Mouse (Mus musculus): ENCODE measurements around the gene Nipbl. TPM values are rescaled to one million over a fixed set of nuclear protein-coding genes. Genes with fewer than 3 reads are reported as not detected.

The Nipbl gene
- polyA plus RNA-seq, 1 experiment from 2014 or later = 16.2 TPM

GRCm38 (mm10) chr15:8325629-8326028 is 118.6 kb downstream of the Nipbl start:
- H3K36me3 ChIP-seq (ENCODE audit: control insufficient read depth, insufficient read depth, low read length) = peaks cover 31% of the 10 kb centered on the region
- H3K4me3 ChIP-seq (ENCODE audit: low read length) = no peak overlapping the region
- WGBS = 92% methylated on average over 2 of the region's 2 CpGs
- no peak overlapping the region for H3K4me2 ChIP-seq (ENCODE audit: low read depth, low read length)
- H3K4me1 ChIP-seq (replicated peaks; ENCODE audit: control insufficient read depth, insufficient read depth, low read length) = no peaks in the 10 kb centered on the region
- no peak for ATAC-seq (ENCODE audit: low read depth)
- H3K27ac ChIP-seq (ENCODE audit: low read length) = no peak overlapping the region
- no peak overlapping the region for H3K9ac ChIP-seq (ENCODE audit: low read length)
- H3K27me3 ChIP-seq (ENCODE audit: control insufficient read depth, insufficient read depth, low read depth, low read length) = no peaks in the 10 kb centered on the region
- H3K9me3 ChIP-seq (ENCODE audit: control insufficient read depth, low read length) = no peaks in the 10 kb centered on the region

- Histone ChIP-seq H3K4me2 (ENCODE audit: low read depth, low read length) (no peak overlapping the region), H3K9ac (ENCODE audit: low read length) (no peak overlapping the region), H3K4me1 (replicated peaks; ENCODE audit: control insufficient read depth, insufficient read depth, low read length) (no peaks in the 10 kb centered on the region), H3K4me3 (ENCODE audit: low read length) (no peak overlapping the region), H3K27ac (ENCODE audit: low read length) (no peak overlapping the region), H3K27me3 (ENCODE audit: control insufficient read depth, insufficient read depth, low read depth, low read length) (no peaks in the 10 kb centered on the region), H3K9me3 (ENCODE audit: control insufficient read depth, low read length) (no peaks in the 10 kb centered on the region), H3K36me3 (ENCODE audit: control insufficient read depth, insufficient read depth, low read length) (peaks cover 31% of the 10 kb centered on the region)
- ATAC-seq (ENCODE audit: low read depth) = no peak
- 93% methylated on average over 2 of the region's 2 CpGs for WGBS
Measured at GRCm38 (mm10) chr15:8324833-8325232, 119.4 kb downstream of the Nipbl start.

GRCm38 (mm10) chr15:8324061-8324460 is 120.2 kb downstream of the Nipbl start:
- Histone ChIP-seq H3K9ac (ENCODE audit: low read length) (no peak overlapping the region), H3K4me3 (ENCODE audit: low read length) (no peak overlapping the region), H3K9me3 (ENCODE audit: control insufficient read depth, low read length) (no peaks in the 10 kb centered on the region), H3K27ac (ENCODE audit: low read length) (no peak overlapping the region), H3K27me3 (ENCODE audit: control insufficient read depth, insufficient read depth, low read depth, low read length) (no peaks in the 10 kb centered on the region), H3K4me2 (ENCODE audit: low read depth, low read length) (no peak overlapping the region), H3K36me3 (ENCODE audit: control insufficient read depth, insufficient read depth, low read length) (peaks cover 31% of the 10 kb centered on the region), H3K4me1 (replicated peaks; ENCODE audit: control insufficient read depth, insufficient read depth, low read length) (no peaks in the 10 kb centered on the region)
- ATAC-seq (ENCODE audit: low read depth) = no peak
- WGBS = 83% methylated on average over 4 of the region's 4 CpGs

GRCm38 (mm10) chr15:8321491-8321890 is 122.8 kb downstream of the Nipbl start:
- Histone ChIP-seq H3K9me3 (ENCODE audit: control insufficient read depth, low read length) (no peaks in the 10 kb centered on the region), H3K27me3 (ENCODE audit: control insufficient read depth, insufficient read depth, low read depth, low read length) (no peaks in the 10 kb centered on the region), H3K9ac (ENCODE audit: low read length) (no peak overlapping the region), H3K27ac (ENCODE audit: low read length) (no peak overlapping the region), H3K4me3 (ENCODE audit: low read length) (no peak overlapping the region), H3K4me2 (ENCODE audit: low read depth, low read length) (no peak overlapping the region), H3K4me1 (replicated peaks; ENCODE audit: control insufficient read depth, insufficient read depth, low read length) (no peaks in the 10 kb centered on the region), H3K36me3 (ENCODE audit: control insufficient read depth, insufficient read depth, low read length) (peaks cover 33% of the 10 kb centered on the region)
- WGBS = 87% methylated on average over 5 of the region's 5 CpGs
- ATAC-seq (ENCODE audit: low read depth) = no peak

- peaks cover 28% of the 10 kb centered on the region for H3K36me3 ChIP-seq (ENCODE audit: control insufficient read depth, insufficient read depth, low read length)
- H3K27ac ChIP-seq (ENCODE audit: low read length) = no peak overlapping the region
- WGBS = 95% methylated on average over 5 of the region's 5 CpGs
- no peaks in the 10 kb centered on the region for H3K9me3 ChIP-seq (ENCODE audit: control insufficient read depth, low read length)
- H3K4me2 ChIP-seq (ENCODE audit: low read depth, low read length) = no peak overlapping the region
- H3K9ac ChIP-seq (ENCODE audit: low read length) = no peak overlapping the region
- no peak for ATAC-seq (ENCODE audit: low read depth)
- no peaks in the 10 kb centered on the region for H3K4me1 ChIP-seq (replicated peaks; ENCODE audit: control insufficient read depth, insufficient read depth, low read length)
- no peak overlapping the region for H3K4me3 ChIP-seq (ENCODE audit: low read length)
- H3K27me3 ChIP-seq (ENCODE audit: control insufficient read depth, insufficient read depth, low read depth, low read length) = no peaks in the 10 kb centered on the region
Measured at GRCm38 (mm10) chr15:8319191-8319590, 125.1 kb downstream of the Nipbl start.

- 82% methylated on average over 4 of the region's 4 CpGs for WGBS
- Histone ChIP-seq H3K27me3 (ENCODE audit: control insufficient read depth, insufficient read depth, low read depth, low read length) (no peaks in the 10 kb centered on the region), H3K4me2 (ENCODE audit: low read depth, low read length) (no peak overlapping the region), H3K27ac (ENCODE audit: low read length) (no peak overlapping the region), H3K9me3 (ENCODE audit: control insufficient read depth, low read length) (no peaks in the 10 kb centered on the region), H3K4me3 (ENCODE audit: low read length) (no peak overlapping the region), H3K9ac (ENCODE audit: low read length) (no peak overlapping the region), H3K36me3 (ENCODE audit: control insufficient read depth, insufficient read depth, low read length) (peaks cover 29% of the 10 kb centered on the region), H3K4me1 (replicated peaks; ENCODE audit: control insufficient read depth, insufficient read depth, low read length) (no peaks in the 10 kb centered on the region)
- no peak for ATAC-seq (ENCODE audit: low read depth)
Measured at GRCm38 (mm10) chr15:8317381-8317780, 126.9 kb downstream of the Nipbl start.

- no peaks in the 10 kb centered on the region for H3K9me3 ChIP-seq (ENCODE audit: control insufficient read depth, low read length)
- 67% methylated on average over 1 of the region's 1 CpGs for WGBS
- peaks cover 36% of the 10 kb centered on the region for H3K36me3 ChIP-seq (ENCODE audit: control insufficient read depth, insufficient read depth, low read length)
- ATAC-seq (ENCODE audit: low read depth) = no peak
- H3K9ac ChIP-seq (ENCODE audit: low read length) = no peak overlapping the region
- H3K4me1 ChIP-seq (replicated peaks; ENCODE audit: control insufficient read depth, insufficient read depth, low read length) = no peaks in the 10 kb centered on the region
- no peak overlapping the region for H3K27ac ChIP-seq (ENCODE audit: low read length)
- no peak overlapping the region for H3K4me2 ChIP-seq (ENCODE audit: low read depth, low read length)
- H3K4me3 ChIP-seq (ENCODE audit: low read length) = no peak overlapping the region
- no peaks in the 10 kb centered on the region for H3K27me3 ChIP-seq (ENCODE audit: control insufficient read depth, insufficient read depth, low read depth, low read length)
Measured at GRCm38 (mm10) chr15:8305474-8305873, 138.8 kb downstream of the Nipbl start.

- no peak overlapping the region for H3K9ac ChIP-seq (ENCODE audit: low read length)
- 87% methylated on average over 10 of the region's 10 CpGs for WGBS
- H3K4me3 ChIP-seq (ENCODE audit: low read length) = no peak overlapping the region
- H3K9me3 ChIP-seq (ENCODE audit: control insufficient read depth, low read length) = no peaks in the 10 kb centered on the region
- no peak overlapping the region for H3K27ac ChIP-seq (ENCODE audit: low read length)
- ATAC-seq (ENCODE audit: low read depth) = no peak
- H3K4me2 ChIP-seq (ENCODE audit: low read depth, low read length) = no peak overlapping the region
- H3K36me3 ChIP-seq (ENCODE audit: control insufficient read depth, insufficient read depth, low read length) = peaks cover 50% of the 10 kb centered on the region
- H3K27me3 ChIP-seq (ENCODE audit: control insufficient read depth, insufficient read depth, low read depth, low read length) = no peaks in the 10 kb centered on the region
- H3K4me1 ChIP-seq (replicated peaks; ENCODE audit: control insufficient read depth, insufficient read depth, low read length) = no peaks in the 10 kb centered on the region
Measured at GRCm38 (mm10) chr15:8302944-8303343, 141.3 kb downstream of the Nipbl start.

- ATAC-seq (ENCODE audit: low read depth) = no peak
- Histone ChIP-seq H3K27ac (ENCODE audit: low read length) (no peak overlapping the region), H3K4me1 (replicated peaks; ENCODE audit: control insufficient read depth, insufficient read depth, low read length) (no peaks in the 10 kb centered on the region), H3K9me3 (ENCODE audit: control insufficient read depth, low read length) (no peaks in the 10 kb centered on the region), H3K9ac (ENCODE audit: low read length) (no peak overlapping the region), H3K4me2 (ENCODE audit: low read depth, low read length) (no peak overlapping the region), H3K27me3 (ENCODE audit: control insufficient read depth, insufficient read depth, low read depth, low read length) (no peaks in the 10 kb centered on the region), H3K36me3 (ENCODE audit: control insufficient read depth, insufficient read depth, low read length) (peaks cover 46% of the 10 kb centered on the region), H3K4me3 (ENCODE audit: low read length) (no peak overlapping the region)
- WGBS = 89% methylated on average over 6 of the region's 6 CpGs
Measured at GRCm38 (mm10) chr15:8294150-8294549, 150.1 kb downstream of the Nipbl start.

GRCm38 (mm10) chr15:8291251-8291650 is 153.0 kb downstream of the Nipbl start:
- Histone ChIP-seq H3K9me3 (ENCODE audit: control insufficient read depth, low read length) (no peaks in the 10 kb centered on the region), H3K36me3 (ENCODE audit: control insufficient read depth, insufficient read depth, low read length) (peaks cover 33% of the 10 kb centered on the region), H3K4me3 (ENCODE audit: low read length) (no peak overlapping the region), H3K4me2 (ENCODE audit: low read depth, low read length) (no peak overlapping the region), H3K27ac (ENCODE audit: low read length) (no peak overlapping the region), H3K4me1 (replicated peaks; ENCODE audit: control insufficient read depth, insufficient read depth, low read length) (no peaks in the 10 kb centered on the region), H3K27me3 (ENCODE audit: control insufficient read depth, insufficient read depth, low read depth, low read length) (no peaks in the 10 kb centered on the region), H3K9ac (ENCODE audit: low read length) (no peak overlapping the region)
- no peak for ATAC-seq (ENCODE audit: low read depth)
- 86% methylated on average over 14 of the region's 14 CpGs for WGBS
